Mouse (Mus musculus) limb, embryonic 13.5 days (tissue): ENCODE data around the gene Arhgap23. TPM values are rescaled to one million over a fixed set of nuclear protein-coding genes. Genes with fewer than 3 reads are reported as not detected.
A peak's percentile ranks its signal among the peaks of the same experiment; 100 is the strongest.

Source experiments
- ATAC-seq: fragments of 200-750 bp; cut with Nextera tagmentation; 2 replicates; pipeline ENCODE4 v1.8.0; 2017; ENCODE audit warnings: low read depth, moderate number of reproducible peaks, moderate TSS enrichment; ENCODE audit not compliant: low FRiP score
- H3K27ac ChIP-seq: fragments of 300-500 bp; sonication (generic); 2 replicates; pipeline ENCODE4 v1.5.1; 2015; ENCODE audit warnings: inconsistent platforms, mild to moderate bottlenecking, moderate library complexity
- H3K27me3 ChIP-seq: fragments of 300-500 bp; sonication (generic); 2 replicates; pipeline ENCODE4 v1.6.1; 2015; ENCODE audit warnings: mild to moderate bottlenecking, inconsistent platforms
- H3K36me3 ChIP-seq: fragments of 300-500 bp; sonication (generic); 2 replicates; pipeline ENCODE4 v1.6.1; 2015; ENCODE audit warnings: inconsistent platforms, mild to moderate bottlenecking, moderate library complexity
- H3K4me1 ChIP-seq: fragments of 300-500 bp; sonication (generic); 2 replicates; pipeline ENCODE4 v1.6.1; 2015; ENCODE audit warnings: inconsistent platforms
- H3K4me2 ChIP-seq: fragments of 300-500 bp; sonication (generic); replicated peaks from 2 replicates; pipeline ENCODE4 v1.6.1; 2015; ENCODE audit warnings: inconsistent platforms, mild to moderate bottlenecking, moderate library complexity
- H3K4me3 ChIP-seq: fragments of 300-500 bp; sonication (generic); 2 replicates; pipeline ENCODE4 v1.5.1; 2015; ENCODE audit warnings: moderate library complexity, mild to moderate bottlenecking, inconsistent platforms
- H3K9ac ChIP-seq: fragments of 300-500 bp; sonication (generic); 2 replicates; pipeline ENCODE4 v1.6.1; 2015; ENCODE audit warnings: mild to moderate bottlenecking, inconsistent platforms
- H3K9me3 ChIP-seq: fragments of 300-500 bp; sonication (generic); 2 replicates; pipeline ENCODE4 v1.6.1; 2016; ENCODE audit warnings: inconsistent platforms
- WGBS: fragments of 180-500 bp; shearing (Covaris S2); methylation state at CpG from one replicate; pipeline ENCODE4 v1.1.7; 2015; 5-methylcytosine and 5-hydroxymethylcytosine counted together
- polyA plus RNA-seq: library from polyadenylated mRNA; unstranded; fragments of >200 nt; fragmentation: Nextera tagmentation; extraction: Ambion mirVana; gene quantifications from 2 replicates; pipeline ENCODE4 v1.2.1, GENCODE M21; 2015

The Arhgap23 gene
- polyA plus RNA-seq, 1 experiment from 2014 or later: 7.2 TPM

DNA sequence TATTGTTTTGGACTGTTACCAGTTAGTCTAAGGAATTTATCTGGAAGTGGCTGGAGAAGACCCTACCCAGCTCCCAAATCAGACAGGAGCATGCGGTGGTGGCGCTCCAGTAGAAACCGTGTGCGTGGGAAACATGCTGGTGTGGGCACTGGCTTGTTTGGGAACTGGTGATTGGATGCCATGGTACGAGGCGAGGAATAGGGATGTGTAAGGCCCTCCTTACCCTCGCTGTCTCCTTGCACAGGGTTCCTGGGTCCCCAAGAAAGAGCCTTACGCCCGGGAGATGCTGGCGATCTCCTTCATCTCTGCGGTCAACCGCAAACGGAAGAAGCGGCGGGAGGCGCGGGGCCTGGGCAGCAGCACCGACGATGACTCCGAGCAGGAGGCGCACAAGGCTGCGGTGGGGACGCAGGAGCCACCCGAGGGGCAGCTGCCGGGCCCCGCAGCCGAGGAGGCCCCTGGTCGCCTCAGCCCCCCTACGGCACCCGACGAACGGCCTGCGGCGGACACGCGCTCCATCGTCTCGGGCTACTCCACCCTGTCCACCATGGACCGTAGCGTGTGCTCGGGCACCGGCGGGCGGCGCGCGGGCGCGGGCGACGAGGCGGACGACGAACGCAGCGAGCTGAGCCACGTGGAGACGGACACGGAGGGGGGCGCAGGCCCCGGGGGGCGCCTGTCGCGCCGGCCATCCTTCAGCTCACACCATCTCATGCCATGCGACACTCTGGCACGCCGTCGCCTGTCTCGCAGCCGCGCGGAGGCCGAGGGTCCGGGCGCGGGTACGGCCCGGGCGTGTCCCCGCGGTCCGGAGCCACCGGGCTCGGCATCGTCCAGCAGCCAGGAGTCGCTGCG, 84.8 kb downstream of the Arhgap23 start, which contains the start of gene 4933428G20Rik:
4933428G20Rik (minus strand) TSS at position 476 of the 855 bp plus-strand sequence.
- Histone ChIP-seq H3K36me3 (peaks cover 42% of the 10 kb centered on the region), H3K9me3 (0 out of 2 replicates have a peak, but pooled peaks cover 4% of the 10 kb centered on the region), H3K4me3 (peak within 1 kb of the TSS; percentile 41), H3K9ac (peak within 1 kb of the TSS; percentile 58), H3K4me1 (peaks cover 24% of the 10 kb centered on the region), H3K27me3 (peaks cover 65% of the 10 kb centered on the region), H3K27ac (no peak within 1 kb of the TSS), H3K4me2 (peak within 1 kb of the TSS; percentile 71)
- 12% methylated on average over 66 of the region's 88 CpGs for WGBS
- ATAC-seq: no peak

DNA sequence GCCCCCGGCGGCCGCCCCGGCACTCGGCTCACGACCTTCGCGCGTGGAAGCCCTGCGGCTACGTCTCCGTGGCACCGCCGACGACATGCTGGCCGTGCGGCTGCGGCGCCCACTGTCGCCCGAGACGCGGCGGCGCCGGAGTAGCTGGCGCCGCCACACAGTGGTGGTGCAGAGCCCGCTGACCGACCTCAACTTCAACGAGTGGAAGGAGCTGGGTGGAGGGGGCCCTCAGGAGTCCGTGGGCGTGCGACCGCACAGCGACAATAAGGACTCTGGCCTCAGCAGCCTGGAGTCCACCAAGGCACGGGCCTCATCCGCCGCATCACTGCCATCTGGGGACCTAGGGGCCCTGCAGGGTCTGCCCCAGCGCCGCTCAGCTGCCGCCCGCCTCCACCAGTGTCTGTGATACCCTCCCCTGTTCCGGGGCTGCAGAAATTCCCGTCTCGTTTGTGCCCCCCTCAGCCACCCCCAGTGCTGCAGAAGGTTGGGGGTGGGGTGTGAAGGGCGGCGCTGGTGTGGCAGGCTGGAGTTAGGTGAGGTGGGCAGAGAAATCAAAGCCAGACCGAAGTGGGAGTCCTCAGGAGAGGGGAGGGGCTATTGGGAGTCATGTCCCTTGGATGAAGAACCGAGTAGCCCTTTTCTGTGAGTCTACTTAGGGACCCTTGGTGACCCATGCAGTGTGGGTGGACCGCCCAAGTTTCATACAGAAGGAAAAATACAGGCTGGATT, 85.6 kb downstream of the Arhgap23 start:
- Histone ChIP-seq H3K27me3 (peaks cover 65% of the 10 kb centered on the region), H3K4me2 (peak overlapping the region; percentile 71), H3K4me3 (peak overlapping the region; percentile 41), H3K9me3 (0 out of 2 replicates have a peak, but pooled peaks cover 4% of the 10 kb centered on the region), H3K9ac (peak overlapping the region; percentile 58), H3K4me1 (peaks cover 24% of the 10 kb centered on the region), H3K36me3 (peaks cover 40% of the 10 kb centered on the region), H3K27ac (no peak overlapping the region)
- 20% methylated on average over 51 of the region's 51 CpGs for WGBS
- peak; percentile 42; the same call in 1 of the 2 replicates for ATAC-seq

DNA sequence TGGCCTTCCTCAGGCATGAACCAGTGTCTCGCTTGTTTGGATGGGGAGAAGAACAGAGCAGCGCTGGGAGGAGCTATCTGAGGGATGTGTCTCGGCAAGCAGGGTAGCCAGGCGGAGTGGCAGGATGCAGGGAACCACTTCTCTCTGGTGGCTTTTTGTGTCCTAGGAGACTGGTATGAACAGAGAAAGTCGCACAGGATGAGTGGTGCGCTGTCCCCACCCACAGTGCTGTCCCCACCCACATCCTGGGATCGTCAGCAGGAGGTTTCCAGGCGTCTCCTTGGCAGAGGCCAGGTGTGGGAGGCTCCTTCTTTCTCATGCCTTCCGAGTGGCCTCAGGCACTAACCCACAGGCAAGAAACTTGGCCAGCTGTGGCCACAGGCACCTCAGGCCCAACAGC, 87.0 kb downstream of the Arhgap23 start:
- 0 out of 2 replicates have a peak, but pooled peaks have one; percentile 17 for ATAC-seq
- Histone ChIP-seq H3K4me2 (no peak overlapping the region), H3K9me3 (0 out of 2 replicates have a peak, but pooled peaks cover 4% of the 10 kb centered on the region), H3K4me1 (peaks cover 24% of the 10 kb centered on the region), H3K27me3 (peaks cover 55% of the 10 kb centered on the region), H3K9ac (no peak overlapping the region), H3K27ac (no peak overlapping the region), H3K4me3 (no peak overlapping the region), H3K36me3 (peaks cover 30% of the 10 kb centered on the region)
- 42% methylated on average over 9 of the region's 9 CpGs for WGBS

DNA sequence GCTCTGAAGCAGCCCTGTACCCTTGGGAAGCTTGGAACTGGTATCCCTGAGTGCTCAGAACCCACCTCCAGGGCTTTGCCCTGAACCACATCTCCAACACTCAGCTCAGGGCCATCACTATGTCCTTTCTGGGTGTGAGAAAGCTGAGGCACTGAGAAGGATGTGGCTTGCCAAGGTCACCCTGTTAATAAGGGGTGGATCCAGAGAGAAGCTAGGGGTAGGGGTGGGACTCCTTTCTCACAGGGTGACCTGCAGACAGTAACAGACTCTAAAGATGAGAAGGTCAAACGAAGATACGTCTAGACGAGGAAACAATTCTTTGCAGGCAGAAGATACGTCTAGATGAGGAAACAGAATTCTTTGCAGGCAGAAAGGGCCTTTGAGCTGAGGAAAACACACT, 87.5 kb downstream of the Arhgap23 start:
- Histone ChIP-seq H3K4me3 (no peak overlapping the region), H3K27me3 (peaks cover 50% of the 10 kb centered on the region)

DNA sequence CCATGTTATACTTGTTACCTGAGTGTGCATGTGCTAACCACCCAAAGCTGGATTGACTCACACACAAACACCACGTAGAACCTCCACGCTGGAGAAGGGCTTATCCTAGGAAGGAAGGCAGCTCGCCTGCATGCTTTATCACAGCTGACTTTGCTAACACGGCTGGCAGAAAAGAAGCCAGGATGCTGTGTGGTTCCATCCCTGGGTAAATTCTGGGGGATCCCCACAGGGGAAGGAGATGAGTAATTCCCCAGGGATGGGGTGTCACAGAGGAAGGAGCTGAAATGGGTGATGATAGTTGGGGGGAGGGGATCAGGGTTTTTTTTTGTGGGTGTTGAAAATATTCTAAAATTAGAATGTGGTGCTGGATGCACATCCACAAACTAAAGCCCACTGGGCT, 90.5 kb downstream of the Arhgap23 start:
- H3K9ac ChIP-seq: no peak overlapping the region
- H3K4me1 ChIP-seq: peaks cover 20% of the 10 kb centered on the region
- no peak overlapping the region for H3K4me2 ChIP-seq
- WGBS: 77% methylated on average over 4 of the region's 4 CpGs
- H3K27me3 ChIP-seq: peaks cover 29% of the 10 kb centered on the region
- H3K36me3 ChIP-seq: peaks cover 10% of the 10 kb centered on the region
- no peak for ATAC-seq
- no peaks in the 10 kb centered on the region for H3K9me3 ChIP-seq
- no peak overlapping the region for H3K27ac ChIP-seq
- H3K4me3 ChIP-seq: no peak overlapping the region

More for the DNA sequence above, 87.5 kb downstream of the Arhgap23 start:
- no peak for ATAC-seq
- Histone ChIP-seq H3K9me3 (no peaks in the 10 kb centered on the region), H3K27ac (no peak overlapping the region), H3K4me1 (peaks cover 24% of the 10 kb centered on the region), H3K36me3 (peaks cover 25% of the 10 kb centered on the region), H3K4me2 (no peak overlapping the region), H3K9ac (no peak overlapping the region)
- WGBS: 81% methylated on average over 4 of the region's 4 CpGs

DNA sequence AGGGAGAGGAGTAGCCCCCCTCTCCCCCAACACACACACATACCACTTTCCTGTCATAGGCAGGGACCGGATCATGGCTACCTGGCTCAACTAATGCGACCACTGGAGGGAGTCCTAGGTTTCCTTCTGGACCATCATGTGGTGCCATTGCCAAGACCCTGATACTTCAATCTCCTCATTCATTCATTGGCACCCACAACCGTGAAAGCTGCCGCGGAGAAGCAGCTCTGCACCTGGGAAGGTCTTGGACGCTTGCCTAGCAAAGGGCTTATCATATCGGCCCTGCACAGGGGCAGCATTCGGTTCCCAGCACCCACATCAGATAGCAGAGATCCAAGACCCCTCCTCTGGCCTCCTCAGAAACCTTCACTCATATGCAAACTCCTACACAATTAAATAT, 91.0 kb downstream of the Arhgap23 start:
- ATAC-seq: no peak
- peaks cover 23% of the 10 kb centered on the region for H3K27me3 ChIP-seq
- no peak overlapping the region for H3K27ac ChIP-seq
- peaks cover 5% of the 10 kb centered on the region for H3K36me3 ChIP-seq
- H3K4me1 ChIP-seq: peaks cover 18% of the 10 kb centered on the region; the same call in 1 of the 2 replicates
- no peak overlapping the region for H3K4me2 ChIP-seq
- 56% methylated on average over 8 of the region's 8 CpGs for WGBS
- H3K9ac ChIP-seq: no peak overlapping the region
- no peaks in the 10 kb centered on the region for H3K9me3 ChIP-seq
- no peak overlapping the region for H3K4me3 ChIP-seq

DNA sequence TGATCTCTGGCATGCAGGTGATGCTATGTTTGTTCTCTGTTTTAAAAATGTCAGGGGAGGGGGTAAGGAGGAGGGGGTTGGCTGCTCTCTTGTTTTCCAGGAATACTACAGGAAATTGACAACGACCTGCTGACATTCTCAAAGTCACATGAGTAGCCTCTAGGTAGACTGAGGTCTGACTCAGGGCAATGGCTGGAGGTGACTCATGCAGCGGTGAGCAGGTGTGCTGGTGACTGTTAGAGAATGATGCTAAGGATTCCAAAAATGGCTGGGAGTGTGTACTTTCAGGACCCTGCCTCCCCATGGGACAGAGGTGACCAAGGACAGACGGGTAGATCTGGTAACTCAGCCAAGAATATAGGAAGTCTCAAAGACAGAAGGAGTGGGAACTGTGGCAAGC, 92.9 kb downstream of the Arhgap23 start:
- H3K27ac ChIP-seq: no peak overlapping the region
- no peak overlapping the region for H3K4me2 ChIP-seq
- H3K36me3 ChIP-seq: no peaks in the 10 kb centered on the region
- H3K9me3 ChIP-seq: no peaks in the 10 kb centered on the region
- no peak overlapping the region for H3K4me3 ChIP-seq
- H3K9ac ChIP-seq: no peak overlapping the region
- peaks cover 8% of the 10 kb centered on the region; the same call in 1 of the 2 replicates for H3K27me3 ChIP-seq
- 64% methylated on average over 3 of the region's 3 CpGs for WGBS
- no peak for ATAC-seq
- peaks cover 14% of the 10 kb centered on the region; the same call in 1 of the 2 replicates for H3K4me1 ChIP-seq

DNA sequence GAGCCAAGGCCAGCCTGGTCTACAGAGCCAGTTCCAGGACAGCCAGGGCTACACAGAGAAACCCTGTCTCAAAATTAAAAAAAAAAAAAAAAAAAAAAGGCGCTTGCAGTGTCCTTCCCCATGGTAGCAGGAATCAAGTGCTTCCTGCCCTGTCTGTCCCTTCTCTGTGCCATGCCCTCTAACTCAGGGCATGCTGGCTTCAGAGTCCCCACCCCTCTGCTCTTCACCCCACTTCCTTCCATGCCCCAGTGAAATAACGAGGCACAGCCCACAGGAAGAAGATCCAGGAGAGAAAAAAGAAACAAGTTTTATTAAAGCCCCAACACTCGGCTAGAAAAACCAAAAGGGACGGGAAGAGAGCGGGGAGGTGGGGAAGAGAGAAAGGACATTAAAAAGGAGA, 93.7 kb downstream of the Arhgap23 start:
- ATAC-seq: no peak
- Histone ChIP-seq H3K36me3 (no peaks in the 10 kb centered on the region), H3K4me2 (no peak overlapping the region), H3K4me1 (peaks cover 14% of the 10 kb centered on the region; the same call in 1 of the 2 replicates), H3K27ac (no peak overlapping the region), H3K4me3 (no peak overlapping the region), H3K27me3 (peaks cover 8% of the 10 kb centered on the region; the same call in 1 of the 2 replicates), H3K9me3 (no peaks in the 10 kb centered on the region), H3K9ac (no peak overlapping the region)
- WGBS: 41% methylated on average over 5 of the region's 5 CpGs

DNA sequence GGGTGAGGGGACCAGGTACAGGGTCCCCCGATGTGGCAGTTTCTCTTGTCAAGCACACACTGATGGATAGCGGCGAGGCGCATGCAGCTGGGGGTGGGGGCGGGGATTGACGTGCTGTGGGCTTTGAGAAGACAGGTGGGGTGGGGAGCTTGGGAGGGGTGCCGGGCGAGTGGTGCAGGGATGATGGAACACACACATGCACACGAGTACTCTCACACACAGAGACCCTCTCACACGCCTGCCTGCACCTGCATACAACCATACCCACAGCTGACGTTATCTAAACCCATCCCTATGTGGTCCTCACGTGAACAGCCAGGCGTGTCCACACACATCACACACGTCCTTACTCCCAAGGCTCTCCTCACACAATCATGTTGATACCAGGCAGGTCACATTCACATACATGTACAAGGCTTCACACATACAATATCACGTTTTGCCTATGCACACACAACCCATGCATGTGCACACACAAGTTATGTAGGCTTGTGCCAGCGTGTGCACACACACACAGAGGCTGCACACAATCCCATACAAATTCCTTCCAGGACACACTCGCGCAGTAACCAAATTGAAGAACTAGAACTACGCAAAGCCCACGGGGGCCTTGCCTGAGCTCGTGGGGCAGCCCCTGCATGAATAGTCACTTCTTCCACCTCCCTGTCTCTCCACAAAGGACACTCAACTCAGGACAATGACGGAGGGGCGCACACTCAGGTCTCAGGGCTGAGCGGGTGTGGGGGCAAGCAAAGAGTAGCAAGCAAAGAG, 94.6 kb downstream of the Arhgap23 start:
- Histone ChIP-seq H3K27me3 (peaks cover 8% of the 10 kb centered on the region; the same call in 1 of the 2 replicates), H3K4me2 (no peak overlapping the region), H3K4me3 (no peak overlapping the region), H3K9me3 (no peaks in the 10 kb centered on the region), H3K9ac (no peak overlapping the region), H3K4me1 (peaks cover 14% of the 10 kb centered on the region; the same call in 1 of the 2 replicates), H3K27ac (no peak overlapping the region), H3K36me3 (no peaks in the 10 kb centered on the region)
- 66% methylated on average over 24 of the region's 24 CpGs for WGBS
- ATAC-seq: no peak

DNA sequence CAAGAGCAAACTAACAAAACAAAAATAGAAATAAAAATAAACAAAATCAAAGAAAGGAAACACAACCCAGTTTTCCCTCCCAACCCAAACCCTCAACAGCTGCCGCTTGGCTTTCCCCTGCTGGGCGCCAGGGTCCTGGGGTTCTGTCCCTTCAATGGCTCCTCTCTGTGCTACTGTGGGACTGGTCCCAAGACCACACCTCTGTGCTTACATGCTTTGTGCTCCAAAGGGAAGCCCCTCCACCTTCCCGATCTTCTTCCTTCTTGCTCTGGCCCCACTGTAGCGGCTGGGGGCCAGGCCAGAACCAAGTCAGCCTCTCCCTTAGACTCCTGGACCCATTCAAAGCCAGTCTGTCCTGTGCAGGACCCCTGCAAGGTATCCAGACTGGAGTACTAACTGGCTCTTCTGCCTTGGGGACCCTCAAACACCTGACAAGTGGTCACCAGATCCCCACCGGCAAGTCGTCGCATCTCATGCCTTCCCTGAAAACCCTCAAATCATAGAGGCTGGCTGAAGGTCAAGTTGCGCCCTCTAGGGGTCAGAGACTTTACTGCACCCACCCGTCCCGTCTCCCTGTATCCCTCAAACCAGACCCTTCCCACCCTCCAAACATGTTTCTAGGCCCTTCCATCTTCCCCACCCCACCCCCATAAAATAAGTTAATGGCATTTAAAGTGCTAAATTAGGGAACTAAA, 95.8 kb downstream of the Arhgap23 start:
- WGBS: 27% methylated on average over 10 of the region's 10 CpGs
- Histone ChIP-seq H3K4me3 (no peak overlapping the region), H3K27ac (no peak overlapping the region), H3K9me3 (no peaks in the 10 kb centered on the region), H3K4me1 (peaks cover 14% of the 10 kb centered on the region; the same call in 1 of the 2 replicates), H3K36me3 (no peaks in the 10 kb centered on the region), H3K4me2 (no peak overlapping the region), H3K27me3 (0 out of 2 replicates have a peak, but pooled peaks cover 8% of the 10 kb centered on the region), H3K9ac (no peak overlapping the region)
- no peak for ATAC-seq
